17 mouse cellular contexts compared by ENCODE assay signal in the genomic region with DNA sequence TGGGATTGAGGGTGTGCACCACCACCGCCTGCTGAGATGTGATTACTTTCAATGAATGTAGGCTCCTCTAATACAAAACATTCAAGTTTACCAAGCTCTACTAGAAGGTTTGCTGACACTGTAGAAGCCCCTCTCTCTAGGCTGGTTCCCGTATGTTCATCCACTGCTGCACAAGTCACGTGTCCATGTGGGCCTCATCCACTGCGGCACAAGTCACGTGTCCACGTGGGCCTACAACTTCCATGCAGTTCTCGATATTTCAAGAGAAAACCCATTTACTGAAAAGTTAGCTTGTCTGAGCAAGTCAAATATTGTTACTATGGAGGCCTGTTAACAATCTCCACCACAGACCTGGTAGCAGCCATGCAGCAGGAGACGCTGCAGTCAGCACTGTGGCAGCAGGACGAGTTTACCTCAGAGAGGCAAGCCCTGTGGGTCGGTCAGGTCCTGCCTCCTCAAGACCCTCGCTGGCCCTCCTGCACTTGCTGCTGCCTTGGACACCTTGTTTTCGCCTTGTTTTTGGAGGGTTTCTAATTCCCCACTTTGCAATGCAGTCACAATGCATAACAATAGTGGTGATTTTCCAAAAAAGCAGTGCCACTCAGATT.
"Had no signal": no experiment of that assay in that cellular context is flagged by ENCODE, and none has a peak within 500 bp of the region (broad histone marks: within the 10 kb centered on the region; RNA-seq: fewer than 3 reads in every experiment).

No protein-coding gene starts in this region.

- H3K27me3 ChIP-seq: midbrain, embryonic 12.5 days; neural tube, embryonic 13.5 days; neural tube, embryonic 15.5 days had no signal

- H3K9me3 ChIP-seq: midbrain, embryonic 12.5 days; neural tube, embryonic 13.5 days; neural tube, embryonic 15.5 days had no signal

- H3K4me2 ChIP-seq: lung, embryonic 14.5 days; midbrain, embryonic 12.5 days; neural tube, embryonic 13.5 days; neural tube, embryonic 15.5 days had no signal

- DNase-seq: lung, adult 18-20 months; lung, embryonic 14.5 days; lung, postnatal 10 days; lung, postnatal 4 days; retina, postnatal 1 day; right cerebral cortex, adult 18-20 months; right cerebral cortex, postnatal 25 days; right cerebral cortex, postnatal 4 days; spleen, adult 18-20 months; thymus, adult 2 months; thymus, postnatal 25 days; thymus, postnatal 4 days had no signal

- H3K9ac ChIP-seq: liver, embryonic 14.5 days; lung, embryonic 14.5 days; midbrain, embryonic 12.5 days; neural tube, embryonic 13.5 days; neural tube, embryonic 15.5 days had no signal

- H3K4me1 ChIP-seq: neural tube, embryonic 13.5 days; neural tube, embryonic 15.5 days had no signal

- H3K4me3 ChIP-seq: midbrain, embryonic 12.5 days; myocyte; neural tube, embryonic 13.5 days; neural tube, embryonic 15.5 days had no signal

- H3K27ac ChIP-seq: liver, embryonic 14.5 days; midbrain, embryonic 12.5 days; neural tube, embryonic 13.5 days; neural tube, embryonic 15.5 days had no signal
